Mouse (Mus musculus): ENCODE results near the gene Fbxo21. TPM values are rescaled to one million over a fixed set of nuclear protein-coding genes. Genes with fewer than 3 reads are reported as not detected.
A peak's percentile ranks its signal among the peaks of the same experiment; 100 is the strongest.

Fbxo21 gene
- polyA plus RNA-seq, 1 experiment from 2014 or later = 203 TPM

GRCm38 (mm10) chr5:118025880-118026279 lies 49.4 kb downstream of the Fbxo21 start:
- Histone ChIP-seq H3K4me3 (replicated peaks; ENCODE audit: low read length) (no peak overlapping the region), H3K4me2 (ENCODE audit: low read length) (no peak overlapping the region), H3K9me3 (ENCODE audit: control insufficient read depth, low read length) (no peaks in the 10 kb centered on the region), H3K4me1 (replicated peaks; ENCODE audit: control insufficient read depth, insufficient read depth, low read length) (peaks cover 36% of the 10 kb centered on the region), H3K27ac (ENCODE audit: low read length) (no peak overlapping the region), H3K36me3 (ENCODE audit: control insufficient read depth, insufficient read depth) (no peaks in the 10 kb centered on the region), H3K27me3 (replicated peaks; ENCODE audit: control insufficient read depth, insufficient read depth, low read length) (peaks cover 31% of the 10 kb centered on the region), H3K9ac (replicated peaks; ENCODE audit: low read depth, low read length) (no peak overlapping the region)
- no peak for ATAC-seq
- WGBS = 3% methylated on average over 12 of the region's 12 CpGs

- 1% methylated on average over 13 of the region's 13 CpGs for WGBS
- Histone ChIP-seq H3K4me2 (ENCODE audit: low read length) (no peak overlapping the region), H3K9me3 (ENCODE audit: control insufficient read depth, low read length) (no peaks in the 10 kb centered on the region), H3K4me1 (replicated peaks; ENCODE audit: control insufficient read depth, insufficient read depth, low read length) (peaks cover 38% of the 10 kb centered on the region), H3K9ac (replicated peaks; ENCODE audit: low read depth, low read length) (no peak overlapping the region), H3K36me3 (ENCODE audit: control insufficient read depth, insufficient read depth) (no peaks in the 10 kb centered on the region), H3K27ac (ENCODE audit: low read length) (no peak overlapping the region), H3K27me3 (replicated peaks; ENCODE audit: control insufficient read depth, insufficient read depth, low read length) (peaks cover 31% of the 10 kb centered on the region), H3K4me3 (replicated peaks; ENCODE audit: low read length) (no peak overlapping the region)
- ATAC-seq = no peak
These were observed 49.8 kb downstream of the Fbxo21 start for GRCm38 (mm10) chr5:118026343-118026742.

DNA sequence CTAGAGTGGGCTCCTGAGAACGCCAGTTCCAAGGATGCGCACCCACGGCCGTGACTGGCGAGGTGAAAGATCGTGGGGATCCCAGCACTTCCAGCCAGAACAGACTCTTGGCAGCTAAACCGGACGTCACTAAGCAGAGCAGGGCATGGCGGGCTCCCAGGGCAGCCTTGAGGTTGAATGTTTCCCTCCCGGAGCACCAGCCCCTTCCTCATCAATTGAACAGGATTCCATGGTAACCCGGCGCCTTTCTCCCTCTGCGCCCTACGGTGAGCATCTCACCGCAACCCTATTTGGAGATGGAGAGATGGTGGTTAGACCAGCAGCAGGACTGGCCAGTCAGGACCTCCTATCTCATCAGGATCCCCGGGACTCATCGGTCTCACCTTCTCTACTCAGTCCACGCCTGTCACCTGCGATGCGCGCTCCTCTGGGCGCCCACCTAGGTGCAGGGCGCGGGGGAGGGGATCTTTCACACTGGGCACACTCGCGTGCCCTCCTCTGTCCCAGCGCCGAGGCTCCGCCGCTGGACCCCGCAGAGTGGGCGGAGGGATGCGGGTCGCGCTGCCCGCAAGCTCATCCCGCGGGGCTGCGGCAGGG lies 50.7 kb downstream of the Fbxo21 start:
- Histone ChIP-seq H3K9ac (replicated peaks; ENCODE audit: low read depth, low read length) (peak overlapping the region; percentile 71; the same call in 1 of the 2 replicates), H3K4me3 (replicated peaks; ENCODE audit: low read length) (peak overlapping the region; percentile 68), H3K27ac (ENCODE audit: low read length) (no peak overlapping the region), H3K36me3 (ENCODE audit: control insufficient read depth, insufficient read depth) (no peaks in the 10 kb centered on the region), H3K4me1 (replicated peaks; ENCODE audit: control insufficient read depth, insufficient read depth, low read length) (peaks cover 39% of the 10 kb centered on the region), H3K4me2 (ENCODE audit: low read length) (peak overlapping the region; percentile 99), H3K9me3 (ENCODE audit: control insufficient read depth, low read length) (no peaks in the 10 kb centered on the region), H3K27me3 (replicated peaks; ENCODE audit: control insufficient read depth, insufficient read depth, low read length) (peaks cover 31% of the 10 kb centered on the region)
- ATAC-seq = 0 out of 2 replicates have a peak, but pooled peaks have one; percentile 5
- WGBS = 1% methylated on average over 38 of the region's 39 CpGs

DNA sequence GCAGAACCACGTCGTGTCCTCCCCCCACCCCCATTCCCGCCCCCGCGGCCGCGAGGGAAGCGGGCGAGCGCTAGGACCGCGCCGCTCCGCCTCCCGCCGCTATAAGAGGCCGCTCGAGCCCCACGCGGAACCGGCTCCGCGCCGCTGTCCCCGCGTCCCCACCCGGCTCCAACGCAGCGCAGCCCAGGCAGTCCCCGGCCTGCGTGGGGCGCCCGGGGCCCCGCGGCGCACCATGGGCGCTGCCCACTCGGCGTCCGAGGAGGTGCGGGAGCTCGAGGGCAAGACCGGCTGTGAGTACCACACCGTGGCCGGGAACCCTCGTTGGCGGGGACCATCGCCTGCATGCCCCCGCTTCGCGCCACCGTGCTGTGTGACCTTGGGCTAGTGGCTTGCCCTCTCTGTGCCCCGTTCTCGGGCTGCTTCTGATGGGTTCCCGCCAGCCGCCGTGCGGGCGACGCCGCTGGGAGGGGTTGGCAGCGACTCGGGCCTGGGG lies 51.2 kb downstream of the Fbxo21 start, which contains the start of gene Tesc:
Gene Tesc (plus strand): TSS at position 46 of the 493 bp plus-strand sequence.
- Histone ChIP-seq H3K36me3 (ENCODE audit: control insufficient read depth, insufficient read depth) (no peaks in the 10 kb centered on the region), H3K27ac (ENCODE audit: low read length) (no peak within 1 kb of the TSS), H3K27me3 (replicated peaks; ENCODE audit: control insufficient read depth, insufficient read depth, low read length) (peaks cover 31% of the 10 kb centered on the region), H3K4me1 (replicated peaks; ENCODE audit: control insufficient read depth, insufficient read depth, low read length) (peaks cover 39% of the 10 kb centered on the region), H3K9me3 (ENCODE audit: control insufficient read depth, low read length) (no peaks in the 10 kb centered on the region), H3K9ac (replicated peaks; ENCODE audit: low read depth, low read length) (peak within 1 kb of the TSS; percentile 71), H3K4me3 (replicated peaks; ENCODE audit: low read length) (peak within 1 kb of the TSS; percentile 68), H3K4me2 (ENCODE audit: low read length) (peak within 1 kb of the TSS; percentile 99)
- under 1% methylated on average over 53 of the region's 63 CpGs for WGBS
- peak; percentile 24; the same call in 1 of the 2 replicates for ATAC-seq

DNA sequence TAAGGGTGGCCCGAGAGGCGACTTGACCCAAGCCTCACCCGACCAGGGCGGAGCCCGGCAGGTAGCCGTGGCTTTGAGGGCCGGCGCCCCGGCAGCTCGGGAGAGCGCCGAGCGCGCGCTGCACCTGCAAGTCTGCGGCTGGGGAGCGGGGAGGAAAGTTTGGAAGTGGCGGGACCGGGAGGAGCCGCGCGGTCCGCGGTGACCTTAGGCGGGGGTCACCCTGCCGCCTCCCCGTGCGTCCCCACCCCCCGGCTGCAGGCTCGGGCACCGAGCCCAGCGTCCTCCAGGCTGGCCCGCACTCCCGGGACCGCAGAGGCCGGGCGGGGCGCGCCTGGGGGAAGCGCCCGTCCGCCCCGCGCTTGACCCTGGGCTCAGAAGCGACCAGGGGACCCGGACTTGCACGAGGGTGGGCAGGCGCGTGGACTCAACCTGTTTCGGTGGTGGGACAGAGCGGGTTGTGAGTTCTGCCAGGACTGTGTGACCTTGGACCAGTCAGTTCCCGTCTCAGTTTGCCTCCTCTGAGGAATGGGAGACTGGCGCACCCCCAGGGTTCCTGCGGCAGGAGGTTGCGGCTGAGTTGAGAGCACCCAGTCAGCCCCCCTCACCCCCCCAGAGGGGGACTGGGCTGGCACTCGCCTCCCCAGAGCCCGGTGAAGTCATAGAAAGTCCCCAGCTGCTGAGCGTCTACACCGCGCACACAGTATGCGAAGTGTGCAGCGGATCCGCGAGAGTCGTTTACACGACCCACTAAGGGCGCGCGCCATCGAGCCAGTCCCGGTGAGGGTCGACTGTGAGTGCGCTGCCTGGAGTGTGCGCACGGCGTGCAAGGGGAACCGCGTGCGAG lies 51.9 kb downstream of the Fbxo21 start:
- Histone ChIP-seq H3K4me3 (replicated peaks; ENCODE audit: low read length) (peak overlapping the region; percentile 68), H3K9me3 (ENCODE audit: control insufficient read depth, low read length) (no peaks in the 10 kb centered on the region), H3K27ac (ENCODE audit: low read length) (no peak overlapping the region), H3K4me2 (ENCODE audit: low read length) (peak overlapping the region; percentile 99), H3K4me1 (replicated peaks; ENCODE audit: control insufficient read depth, insufficient read depth, low read length) (peaks cover 39% of the 10 kb centered on the region), H3K36me3 (ENCODE audit: control insufficient read depth, insufficient read depth) (no peaks in the 10 kb centered on the region), H3K27me3 (replicated peaks; ENCODE audit: control insufficient read depth, insufficient read depth, low read length) (peaks cover 31% of the 10 kb centered on the region), H3K9ac (replicated peaks; ENCODE audit: low read depth, low read length) (peak overlapping the region; percentile 71)
- ATAC-seq = 0 out of 2 replicates have a peak, but pooled peaks have one; percentile 11
- WGBS = under 1% methylated on average over 70 of the region's 79 CpGs

GRCm38 (mm10) chr5:118029035-118029408 lies 52.5 kb downstream of the Fbxo21 start:
- Histone ChIP-seq H3K4me1 (replicated peaks; ENCODE audit: control insufficient read depth, insufficient read depth, low read length) (peaks cover 39% of the 10 kb centered on the region), H3K4me2 (ENCODE audit: low read length) (peak overlapping the region; percentile 99), H3K27ac (ENCODE audit: low read length) (no peak overlapping the region), H3K36me3 (ENCODE audit: control insufficient read depth, insufficient read depth) (no peaks in the 10 kb centered on the region), H3K9ac (replicated peaks; ENCODE audit: low read depth, low read length) (no peak overlapping the region), H3K4me3 (replicated peaks; ENCODE audit: low read length) (peak overlapping the region; percentile 68), H3K9me3 (ENCODE audit: control insufficient read depth, low read length) (no peaks in the 10 kb centered on the region), H3K27me3 (replicated peaks; ENCODE audit: control insufficient read depth, insufficient read depth, low read length) (peaks cover 31% of the 10 kb centered on the region)
- 4% methylated on average over 12 of the region's 12 CpGs for whole genome bisulfite sequencing
- ATAC-seq = peak; percentile 21; the same call in 1 of the 2 replicates

DNA sequence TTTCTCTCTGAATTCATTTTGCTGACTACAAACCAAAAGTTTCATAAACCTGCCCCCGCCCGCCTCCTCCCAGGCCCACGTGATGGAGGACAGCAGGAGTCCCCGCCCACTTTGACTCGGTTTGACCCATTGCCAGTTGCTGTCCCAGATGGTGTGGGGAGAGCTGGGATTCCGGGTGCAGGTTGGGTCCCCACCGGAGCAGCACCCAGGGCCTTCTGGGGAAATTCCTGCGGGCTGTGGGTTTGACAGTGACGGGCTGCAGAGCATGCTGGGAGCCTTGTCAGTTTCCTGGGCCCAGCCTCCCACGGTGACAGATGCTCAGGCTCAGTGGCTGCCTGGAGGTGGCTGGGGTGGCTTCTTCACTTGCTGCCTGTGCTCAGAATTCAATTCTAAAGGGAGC lies 52.9 kb downstream of the Fbxo21 start:
- WGBS = 3% methylated on average over 10 of the region's 10 CpGs
- ATAC-seq = peak; percentile 34; the same call in 1 of the 2 replicates
- Histone ChIP-seq H3K27ac (ENCODE audit: low read length) (no peak overlapping the region), H3K36me3 (ENCODE audit: control insufficient read depth, insufficient read depth) (no peaks in the 10 kb centered on the region), H3K27me3 (replicated peaks; ENCODE audit: control insufficient read depth, insufficient read depth, low read length) (peaks cover 31% of the 10 kb centered on the region), H3K9me3 (ENCODE audit: control insufficient read depth, low read length) (no peaks in the 10 kb centered on the region), H3K4me3 (replicated peaks; ENCODE audit: low read length) (peak overlapping the region; percentile 68), H3K9ac (replicated peaks; ENCODE audit: low read depth, low read length) (no peak overlapping the region), H3K4me1 (replicated peaks; ENCODE audit: control insufficient read depth, insufficient read depth, low read length) (peaks cover 39% of the 10 kb centered on the region), H3K4me2 (ENCODE audit: low read length) (peak overlapping the region; percentile 99)

DNA sequence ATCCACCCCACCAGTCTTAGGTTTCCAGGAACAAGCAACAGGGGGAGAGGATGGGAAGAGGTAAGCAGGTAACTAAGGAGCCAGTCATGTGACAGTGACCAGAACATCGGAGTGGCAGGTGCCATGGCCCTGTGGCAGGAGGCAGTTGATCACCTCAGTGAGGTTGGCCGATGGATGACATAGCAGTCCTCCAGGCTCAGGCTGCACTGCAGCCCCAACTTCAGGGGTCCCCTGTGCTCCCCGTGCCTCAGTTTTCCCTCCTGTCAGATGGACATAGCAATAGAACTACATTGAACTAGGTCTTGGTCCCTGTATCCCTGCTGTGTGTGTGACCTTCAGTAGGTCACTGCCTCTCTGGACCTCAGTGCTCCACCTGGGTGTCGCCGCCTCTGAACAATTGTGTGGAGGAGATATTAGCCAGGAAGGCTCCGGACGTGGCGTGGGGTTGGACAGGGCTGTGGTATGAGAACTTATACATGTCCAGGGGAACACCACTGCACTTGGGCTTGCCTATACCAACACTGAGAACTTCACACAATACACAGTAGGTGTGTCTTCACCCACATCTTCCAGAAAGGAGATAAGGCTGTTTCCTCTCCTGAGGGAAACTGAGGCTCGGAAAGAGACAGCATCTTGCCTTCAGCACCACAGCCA lies 53.6 kb downstream of the Fbxo21 start:
- peaks cover 31% of the 10 kb centered on the region for H3K27me3 ChIP-seq (replicated peaks; ENCODE audit: control insufficient read depth, insufficient read depth, low read length)

DNA sequence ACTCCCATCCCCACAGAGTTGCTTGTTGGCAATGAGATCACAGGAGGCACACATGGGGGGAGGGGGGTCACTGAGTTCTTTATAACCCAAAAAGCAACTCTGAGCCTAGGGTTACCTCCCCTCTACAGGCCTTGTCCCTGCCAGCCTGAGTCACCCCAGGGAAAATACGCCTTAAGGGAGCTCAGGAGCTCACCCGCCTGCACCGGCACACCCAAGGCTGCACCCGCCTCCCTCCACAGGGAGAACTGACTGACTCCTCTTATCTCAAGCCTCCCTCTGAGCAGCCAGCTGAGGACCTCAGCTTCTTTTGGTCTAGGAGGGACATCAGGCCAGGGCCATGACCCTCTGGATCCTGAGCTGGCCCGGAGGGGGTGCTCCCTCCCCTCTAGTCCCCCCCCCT lies 54.5 kb downstream of the Fbxo21 start:
- no peak overlapping the region for H3K4me3 ChIP-seq (replicated peaks; ENCODE audit: low read length)
- WGBS = 55% methylated on average over 5 of the region's 5 CpGs

More for the DNA sequence above, 53.6 kb downstream of the Fbxo21 start:
- H3K9ac ChIP-seq (replicated peaks; ENCODE audit: low read depth, low read length) = no peak overlapping the region
- no peak for ATAC-seq
- H3K36me3 ChIP-seq (ENCODE audit: control insufficient read depth, insufficient read depth) = no peaks in the 10 kb centered on the region
- no peak overlapping the region for H3K27ac ChIP-seq (ENCODE audit: low read length)
- no peaks in the 10 kb centered on the region for H3K9me3 ChIP-seq (ENCODE audit: control insufficient read depth, low read length)
- peaks cover 39% of the 10 kb centered on the region for H3K4me1 ChIP-seq (replicated peaks; ENCODE audit: control insufficient read depth, insufficient read depth, low read length)
- no peak overlapping the region for H3K4me3 ChIP-seq (replicated peaks; ENCODE audit: low read length)
- H3K4me2 ChIP-seq (ENCODE audit: low read length) = no peak overlapping the region
- 92% methylated on average over 9 of the region's 9 CpGs for whole genome bisulfite sequencing

More for the DNA sequence above, 54.5 kb downstream of the Fbxo21 start:
- H3K4me1 ChIP-seq (replicated peaks; ENCODE audit: control insufficient read depth, insufficient read depth, low read length) = peaks cover 39% of the 10 kb centered on the region
- H3K27ac ChIP-seq (ENCODE audit: low read length) = no peak overlapping the region
- peaks cover 27% of the 10 kb centered on the region for H3K27me3 ChIP-seq (replicated peaks; ENCODE audit: control insufficient read depth, insufficient read depth, low read length)
- ATAC-seq = no peak
- H3K9ac ChIP-seq (replicated peaks; ENCODE audit: low read depth, low read length) = no peak overlapping the region
- no peak overlapping the region for H3K4me2 ChIP-seq (ENCODE audit: low read length)
- no peaks in the 10 kb centered on the region for H3K36me3 ChIP-seq (ENCODE audit: control insufficient read depth, insufficient read depth)
- H3K9me3 ChIP-seq (ENCODE audit: control insufficient read depth, low read length) = no peaks in the 10 kb centered on the region

All from forebrain, embryonic 16.5 days (tissue).